Mouse (Mus musculus) megakaryocyte, embryonic 14.5 days (primary cell): ENCODE data around the gene Prrc2c.

Source experiments
- FLI1 ChIP-seq: IDR thresholded peaks from 2 replicates; pipeline ENCODE4 v1.6.1; 2012; ENCODE audit warnings: low read length, inconsistent platforms, mixed read lengths
- GATA1 ChIP-seq: IDR thresholded peaks from 3 replicates; pipeline ENCODE4 v1.6.1; 2012; ENCODE audit warnings: mixed read lengths, low read length, inconsistent platforms, borderline replicate concordance

DNA sequence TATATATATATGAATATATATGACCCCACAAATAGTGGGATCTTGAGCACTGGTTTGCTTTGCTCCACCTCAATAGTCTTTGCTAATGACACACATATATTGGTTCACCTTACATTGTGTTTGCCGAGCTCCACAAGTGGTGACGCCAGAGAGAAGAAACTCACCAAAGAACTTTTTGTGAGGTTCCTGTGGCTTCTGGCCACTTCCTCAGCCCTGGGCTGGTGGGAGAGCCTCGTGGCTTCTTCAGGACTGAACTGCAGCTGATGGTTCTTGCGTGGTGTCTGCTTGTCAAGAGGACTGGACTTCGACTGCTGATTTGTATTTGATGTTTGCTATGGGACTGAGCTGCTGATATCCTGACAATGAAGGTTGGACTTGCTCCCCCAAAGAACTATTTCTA lies 8.4 kb upstream of the Prrc2c start:
- TF ChIP-seq GATA1 = no peak
- TF ChIP-seq FLI1 = no peak
